Mouse (Mus musculus) embryonic facial prominence, embryonic 12.5 days (tissue): ENCODE data around the gene Actr3. TPM values are rescaled to one million over a fixed set of nuclear protein-coding genes. Genes with fewer than 3 reads are reported as not detected.

Experiments
- ATAC-seq: fragments of 200-750 bp; cut with Nextera tagmentation; 2 replicates; pipeline ENCODE4 v1.8.0; 2017; ENCODE audit not compliant: insufficient number of reproducible peaks, insufficient read depth, low FRiP score, low TSS enrichment
- H3K27ac ChIP-seq: fragments of 300-500 bp; sonication (generic); 2 replicates; pipeline ENCODE4 v1.5.1; 2016; ENCODE audit warnings: mild to moderate bottlenecking
- H3K27me3 ChIP-seq: fragments of 300-500 bp; sonication (generic); 2 replicates; pipeline ENCODE4 v1.6.1; 2016; ENCODE audit warnings: mild to moderate bottlenecking, moderate library complexity
- H3K36me3 ChIP-seq: fragments of 300-500 bp; sonication (generic); 2 replicates; pipeline ENCODE4 v1.6.1; 2016; ENCODE audit warnings: mild to moderate bottlenecking
- H3K4me1 ChIP-seq: fragments of 300-500 bp; sonication (generic); 2 replicates; pipeline ENCODE4 v1.6.1; 2016
- H3K4me2 ChIP-seq: fragments of 300-500 bp; sonication (generic); replicated peaks from 2 replicates; pipeline ENCODE4 v1.6.1; 2016; ENCODE audit warnings: mild to moderate bottlenecking, moderate library complexity
- H3K4me3 ChIP-seq: fragments of 300-500 bp; sonication (generic); 2 replicates; pipeline ENCODE4 v1.5.1; 2016; ENCODE audit warnings: mild to moderate bottlenecking
- H3K9ac ChIP-seq: fragments of 300-500 bp; sonication (generic); 2 replicates; pipeline ENCODE4 v1.6.1; 2016; ENCODE audit warnings: mild to moderate bottlenecking, moderate library complexity
- H3K9me3 ChIP-seq: fragments of 300-500 bp; sonication (generic); 2 replicates; pipeline ENCODE4 v1.6.1; 2016; ENCODE audit warnings: mild to moderate bottlenecking, moderate library complexity
- WGBS: fragments of 180-500 bp; shearing (Covaris S2); methylation state at CpG from one replicate; pipeline ENCODE4 v1.1.7; 2016; 5-methylcytosine and 5-hydroxymethylcytosine counted together
- polyA plus RNA-seq: library from polyadenylated mRNA; unstranded; fragments of >200 nt; fragmentation: Nextera tagmentation; extraction: Ambion mirVana; gene quantifications from 2 replicates; pipeline ENCODE4 v1.2.1, GENCODE M21; 2016

Actr3 gene
- polyA plus RNA-seq, 1 experiment from 2014 or later, result 243 TPM

DNA sequence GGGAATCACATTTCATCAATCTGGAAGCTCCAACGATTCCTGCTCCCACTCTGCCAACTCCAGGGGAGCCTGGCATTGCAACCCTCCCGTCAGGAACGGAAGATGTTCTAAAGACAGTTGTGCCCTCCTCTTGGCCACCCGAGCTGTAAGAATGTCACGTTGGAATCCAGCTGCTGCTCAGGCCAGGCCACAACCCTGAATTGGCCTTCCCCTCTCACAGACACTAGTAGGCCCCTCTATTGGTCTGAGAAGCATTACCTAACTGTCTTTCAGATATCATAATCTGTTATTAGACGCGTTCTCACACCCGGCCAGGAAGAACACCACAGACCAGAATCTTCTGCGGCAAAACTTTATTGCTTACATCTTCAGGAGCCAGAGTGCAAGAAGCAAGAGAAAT, 89.7 kb downstream of the Actr3 start:
- H3K27ac ChIP-seq, result no peak overlapping the region
- no peak overlapping the region for H3K9ac ChIP-seq
- WGBS, result 93% methylated on average over 9 of the region's 9 CpGs
- no peaks in the 10 kb centered on the region for H3K4me1 ChIP-seq
- H3K36me3 ChIP-seq, result no peaks in the 10 kb centered on the region
- ATAC-seq, result no peak
- no peak overlapping the region for H3K4me2 ChIP-seq
- no peaks in the 10 kb centered on the region for H3K9me3 ChIP-seq
- no peaks in the 10 kb centered on the region for H3K27me3 ChIP-seq
- H3K4me3 ChIP-seq, result no peak overlapping the region

DNA sequence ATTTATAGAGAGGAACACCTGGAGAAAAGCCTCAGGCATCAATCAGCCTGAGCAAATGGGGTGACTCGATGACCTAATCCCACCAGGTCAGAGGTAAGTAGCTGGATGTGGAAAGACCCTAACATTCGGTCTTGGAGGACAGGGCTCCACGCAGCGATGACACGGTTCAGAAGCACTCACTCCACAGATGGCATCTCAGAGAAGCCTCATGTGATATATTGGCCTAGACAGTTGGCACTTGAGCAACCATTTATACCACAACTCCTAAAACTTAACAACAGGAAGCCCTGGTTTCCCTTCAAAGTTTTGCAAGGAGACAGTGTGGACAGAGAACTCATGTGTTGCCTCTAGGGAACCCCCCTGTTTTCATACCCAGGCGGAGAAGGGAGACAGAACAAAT, 90.1 kb downstream of the Actr3 start:
- ATAC-seq, result no peak
- H3K4me2 ChIP-seq, result no peak overlapping the region
- 96% methylated on average over 6 of the region's 6 CpGs for WGBS

DNA sequence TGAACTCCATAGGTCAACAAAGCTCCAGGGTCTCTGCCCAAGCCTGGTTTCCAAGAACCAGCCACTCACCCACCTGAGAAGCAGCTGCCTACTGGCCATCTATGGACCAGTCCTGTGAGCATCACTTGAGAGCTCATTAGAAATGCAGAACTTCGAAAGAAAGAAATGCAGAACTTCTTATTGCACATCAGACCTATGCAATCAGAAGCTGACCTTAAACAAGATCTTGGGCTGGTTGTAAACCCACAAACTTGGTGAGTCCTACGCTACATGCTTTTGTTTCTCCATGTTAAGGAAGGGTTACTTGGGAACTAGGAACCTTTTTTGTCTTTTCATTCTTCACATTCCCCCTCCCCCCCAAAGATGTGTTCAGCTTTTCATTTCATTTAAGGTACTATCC, 92.4 kb downstream of the Actr3 start:
- no peak overlapping the region for H3K9ac ChIP-seq
- no peaks in the 10 kb centered on the region for H3K27me3 ChIP-seq
- 79% methylated on average over 2 of the region's 2 CpGs for WGBS
- H3K9me3 ChIP-seq, result no peaks in the 10 kb centered on the region
- no peak for ATAC-seq
- no peak overlapping the region for H3K27ac ChIP-seq
- no peak overlapping the region for H3K4me2 ChIP-seq
- H3K4me1 ChIP-seq, result no peaks in the 10 kb centered on the region
- H3K4me3 ChIP-seq, result no peak overlapping the region
- H3K36me3 ChIP-seq, result no peaks in the 10 kb centered on the region

More for the DNA sequence above, 90.1 kb downstream of the Actr3 start:
- Histone ChIP-seq H3K27me3 (no peaks in the 10 kb centered on the region), H3K36me3 (no peaks in the 10 kb centered on the region), H3K9ac (no peak overlapping the region), H3K4me3 (no peak overlapping the region), H3K27ac (no peak overlapping the region), H3K9me3 (no peaks in the 10 kb centered on the region), H3K4me1 (no peaks in the 10 kb centered on the region)

Other genes starting within 250 kb of the Actr3 start
- gene Slc35f5, start 124.9 kb upstream of the Actr3 start, polyA plus RNA-seq, result 37.8 and 41.7 TPM in 2 replicates
- gene Gpr39, start 241.3 kb upstream of the Actr3 start, polyA plus RNA-seq, result 0.10 TPM in 1 of 2 replicates, not detected in the other